Mouse (Mus musculus): ENCODE results near the gene Dusp28.

Gene Dusp28

DNA sequence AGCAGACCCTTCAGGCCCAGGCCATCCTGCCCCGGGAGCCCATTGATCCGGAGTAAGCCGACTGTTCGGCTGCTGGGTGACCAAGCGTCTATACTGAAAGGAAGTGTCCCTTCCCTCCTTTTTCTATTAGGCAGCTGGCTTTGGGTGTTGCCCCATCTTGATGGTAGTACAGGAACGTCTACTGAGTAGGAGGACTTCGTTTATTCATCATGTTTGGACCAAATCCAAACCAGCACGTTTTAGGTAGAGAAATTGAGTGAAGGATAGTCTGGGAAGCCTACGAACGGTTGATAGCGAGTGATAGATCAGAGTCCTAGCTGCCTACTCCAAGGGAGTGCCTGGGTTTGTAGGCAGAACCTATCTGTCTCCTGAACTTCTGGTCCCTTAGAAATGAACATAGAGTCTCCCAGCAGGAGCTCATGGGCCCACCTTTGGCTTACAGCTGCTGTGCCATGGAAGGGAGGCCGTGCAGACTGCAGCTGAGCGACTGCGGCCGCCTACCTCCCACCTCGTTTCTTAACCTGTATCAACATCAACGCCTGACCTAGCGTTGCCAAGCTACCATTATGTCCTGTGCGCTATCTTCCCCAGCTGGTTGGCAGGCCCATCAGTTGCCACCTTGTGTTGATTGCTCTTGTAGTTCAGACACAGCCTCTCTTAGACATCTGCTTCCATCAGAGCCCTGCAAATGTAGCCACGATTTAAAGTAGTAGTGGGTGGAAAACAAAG, 1.0 kb downstream of the Dusp28 start:
- DNase-seq (ENCODE audit: low read depth, low spot score) = no peak

DNA sequence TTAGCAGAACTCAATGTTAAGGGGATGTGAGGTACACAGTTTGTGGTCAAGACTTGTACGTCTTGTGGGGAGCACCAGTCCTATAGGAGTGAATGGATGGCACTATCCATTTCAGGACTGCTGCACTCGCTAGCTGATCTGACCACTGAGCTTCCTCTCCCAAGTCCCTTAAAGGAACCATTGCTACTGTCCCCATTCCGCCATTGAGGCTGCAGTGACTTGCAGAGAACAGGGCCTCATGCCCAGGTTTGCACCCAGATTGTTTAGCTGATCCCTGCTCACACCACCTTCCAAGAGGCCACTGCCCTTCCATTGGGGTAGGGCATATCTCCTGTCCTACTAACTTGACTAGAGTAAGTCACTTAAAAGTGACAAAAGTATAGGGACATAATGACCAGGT, 1.9 kb downstream of the Dusp28 start:
- DNase-seq (ENCODE audit: low read depth, low spot score) = no peak

DNA sequence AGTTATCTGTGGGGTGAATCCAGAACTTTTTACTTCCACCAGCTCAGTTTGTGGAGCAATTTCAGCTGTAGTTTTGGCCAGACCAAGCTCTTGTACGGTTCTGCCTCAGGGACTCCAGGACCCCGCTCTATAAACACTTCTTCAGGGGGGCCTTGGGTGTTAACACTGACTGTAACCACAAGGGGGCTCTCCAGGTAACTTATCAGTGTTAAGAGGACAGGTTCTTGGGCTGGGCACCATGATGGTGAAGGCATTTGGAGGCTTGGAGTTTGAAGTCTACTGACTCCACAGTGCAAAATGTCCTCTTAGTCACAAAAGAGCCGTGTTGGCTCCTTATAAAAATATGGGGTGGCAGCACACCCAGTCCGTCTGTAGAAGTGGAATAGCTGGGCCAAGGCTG, 2.3 kb downstream of the Dusp28 start:
- DNase-seq (ENCODE audit: low read depth, low spot score) = no peak

DNA sequence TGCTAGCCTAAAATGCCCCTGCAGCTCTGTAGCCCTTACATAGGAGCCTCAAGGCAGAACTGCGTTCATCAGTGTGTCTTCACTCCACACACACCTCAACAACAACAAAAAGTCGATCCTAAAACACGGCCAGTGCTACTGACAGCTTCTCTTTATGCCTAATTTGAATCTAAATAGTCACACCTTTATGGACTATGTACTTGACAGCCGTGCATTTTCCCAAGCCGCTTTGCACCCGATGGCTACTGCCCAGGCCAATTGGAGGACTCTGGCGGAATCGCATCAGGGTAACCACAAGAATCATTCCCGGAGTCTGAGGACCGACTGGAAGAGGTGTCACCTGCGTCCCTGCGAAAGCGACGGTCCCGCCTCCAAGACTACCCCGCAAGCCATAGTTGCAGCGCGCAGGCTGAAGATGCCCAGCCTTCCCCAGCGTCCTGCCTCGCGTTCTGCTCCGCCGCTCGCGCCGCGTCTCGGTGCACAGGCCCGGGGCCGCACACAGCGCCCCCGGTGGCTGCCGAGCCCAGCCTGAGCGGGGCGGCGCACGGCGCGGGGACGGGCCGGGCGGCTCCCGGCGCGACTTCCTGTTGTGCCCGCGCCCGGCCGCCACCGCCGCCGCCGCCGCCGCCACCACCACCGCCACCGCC, 3.6 kb downstream of the Dusp28 start, which contains the start of gene Rnpepl1:
Gene Rnpepl1 (plus strand): TSS at position 545 of the 647 bp plus-strand sequence.
- no peak for DNase-seq (ENCODE audit: low read depth, low spot score)

DNA sequence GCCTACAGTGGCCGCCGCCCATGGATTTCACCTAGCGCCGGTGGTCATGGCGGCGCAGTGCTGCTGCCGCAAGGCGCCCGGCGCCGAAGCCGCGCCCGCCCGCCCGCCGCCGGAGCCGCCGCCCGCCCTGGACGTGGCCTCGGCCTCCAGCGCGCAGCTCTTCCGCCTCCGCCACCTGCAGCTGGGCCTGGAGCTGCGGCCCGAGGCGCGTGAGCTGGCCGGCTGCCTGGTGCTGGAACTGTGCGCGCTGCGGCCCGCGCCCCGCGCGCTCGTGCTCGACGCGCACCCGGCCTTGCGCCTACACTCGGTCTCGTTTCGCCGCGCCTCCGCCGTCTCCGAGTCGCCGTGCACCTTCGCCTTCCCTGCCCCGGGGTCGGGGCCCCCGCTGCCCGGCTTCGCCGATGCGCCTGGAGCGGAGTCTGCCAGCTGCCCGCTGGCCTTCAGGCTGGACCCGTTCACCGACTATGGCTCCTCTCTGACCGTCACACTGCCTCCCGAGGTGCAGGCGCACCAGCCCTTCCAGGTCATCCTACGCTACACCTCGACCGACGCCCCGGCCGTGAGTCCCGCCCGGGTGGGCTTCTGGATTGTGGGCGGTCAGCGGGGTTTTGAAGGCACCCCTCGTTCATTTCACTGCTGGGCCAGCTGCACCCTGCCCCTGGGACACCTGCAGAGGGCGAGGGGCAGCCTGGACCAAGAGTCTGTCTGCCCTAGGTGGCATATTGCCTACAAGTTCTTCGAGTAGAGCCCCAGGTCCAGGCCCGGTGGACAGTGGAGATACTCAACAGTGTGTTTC, 4.3 kb downstream of the Dusp28 start:
- DNase-seq (ENCODE audit: low read depth, low spot score) = no peak

DNA sequence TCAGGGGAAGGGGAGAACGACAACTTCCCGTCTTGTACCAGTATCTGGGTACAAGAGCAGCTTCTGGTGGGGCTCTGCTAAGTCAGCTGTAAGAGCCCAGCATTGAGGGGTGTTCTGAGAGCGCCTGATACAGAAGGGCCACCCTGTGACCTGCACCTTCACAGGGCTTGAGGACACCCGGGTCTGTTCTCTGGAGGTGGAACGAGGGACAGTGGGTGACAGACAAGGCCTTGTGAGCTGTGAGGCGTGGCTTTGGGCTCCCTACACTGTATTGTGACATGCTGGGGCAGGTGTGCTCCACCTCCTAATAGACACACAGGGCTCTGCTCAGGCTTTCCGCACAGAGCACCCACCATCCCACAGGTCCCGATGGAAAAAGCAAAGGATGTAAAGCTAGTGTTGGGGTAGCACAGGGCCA, 4.9 kb downstream of the Dusp28 start:
- DNase-seq (ENCODE audit: low read depth, low spot score) = no peak

DNA sequence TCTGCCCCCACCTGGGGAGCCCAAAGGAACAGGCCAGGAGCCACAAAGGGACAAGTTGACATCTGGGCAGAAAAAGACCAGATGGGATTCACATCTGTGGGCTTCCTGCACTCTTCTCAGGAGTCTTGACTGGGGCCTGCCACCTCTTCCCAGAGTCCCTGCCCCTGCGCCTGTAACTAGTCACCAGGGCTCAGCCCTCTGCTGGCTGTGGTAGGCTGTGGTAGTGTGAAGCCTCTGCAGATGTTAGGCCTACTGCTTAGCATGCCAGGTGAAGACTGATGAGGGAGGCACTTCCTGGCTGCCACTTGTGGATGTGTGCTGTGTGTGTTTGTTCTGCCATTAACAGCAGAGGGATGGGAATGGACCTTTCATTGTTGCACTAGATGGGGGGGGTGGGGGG, 5.5 kb downstream of the Dusp28 start:
- no peak for DNase-seq (ENCODE audit: low read depth, low spot score)

DNA sequence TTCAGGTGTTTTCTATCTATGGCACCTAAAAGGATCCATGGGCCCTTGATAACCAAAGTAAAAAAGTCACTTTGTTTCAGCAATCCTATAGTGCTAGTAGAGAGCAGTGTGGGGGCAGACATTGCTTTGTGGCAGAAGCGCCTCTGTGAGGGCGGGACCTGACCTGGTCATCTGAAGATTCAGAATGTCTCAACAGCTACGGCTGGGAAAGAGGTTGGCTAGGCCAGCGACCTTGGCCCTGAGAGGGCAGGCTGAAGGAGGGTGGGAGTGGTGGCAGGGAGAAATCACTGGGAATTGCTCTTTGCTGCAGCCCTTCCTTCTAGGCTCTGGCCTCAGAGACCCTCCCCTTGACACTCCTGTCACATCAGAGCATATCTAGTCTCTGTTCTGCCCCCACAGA, 7.5 kb downstream of the Dusp28 start:
- no peak for DNase-seq (ENCODE audit: low read depth, low spot score)

DNA sequence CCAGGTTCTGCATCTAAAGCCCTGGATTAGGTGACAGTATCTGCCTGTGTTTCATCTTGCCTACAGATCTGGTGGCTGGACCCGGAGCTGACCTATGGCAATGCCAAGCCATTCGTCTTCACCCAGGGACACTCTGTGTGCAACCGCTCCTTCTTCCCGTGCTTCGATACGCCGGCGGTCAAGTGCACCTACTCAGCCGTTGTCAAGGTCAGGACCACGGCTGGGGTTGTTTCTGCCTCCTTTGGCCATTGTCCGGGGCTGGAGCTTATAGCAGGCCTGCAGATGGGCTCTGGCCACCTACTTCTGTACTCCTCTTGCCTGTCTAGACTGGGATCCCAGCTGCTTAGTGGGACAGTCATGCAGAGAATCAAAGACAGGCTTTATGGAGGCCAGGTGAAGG, 8.2 kb downstream of the Dusp28 start:
- DNase-seq (ENCODE audit: low read depth, low spot score) = no peak

DNA sequence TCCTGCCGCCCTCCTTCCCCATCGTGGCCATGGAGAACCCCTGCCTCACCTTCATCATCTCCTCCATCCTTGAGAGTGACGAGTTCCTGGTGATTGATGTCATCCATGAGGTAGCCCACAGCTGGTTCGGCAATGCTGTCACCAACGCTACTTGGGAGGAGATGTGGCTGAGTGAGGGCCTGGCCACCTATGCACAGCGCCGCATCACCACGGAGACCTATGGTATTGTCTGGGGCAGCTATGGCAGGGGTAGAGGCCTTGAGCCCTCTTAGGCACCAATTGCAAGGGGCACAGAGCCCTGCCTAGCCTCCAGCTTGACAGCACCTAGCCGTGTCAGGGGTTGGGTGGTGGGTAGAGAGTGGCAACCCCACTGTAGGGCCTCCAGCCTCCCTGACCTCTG, 9.9 kb downstream of the Dusp28 start:
- no peak for DNase-seq (ENCODE audit: low read depth, low spot score)

DNA sequence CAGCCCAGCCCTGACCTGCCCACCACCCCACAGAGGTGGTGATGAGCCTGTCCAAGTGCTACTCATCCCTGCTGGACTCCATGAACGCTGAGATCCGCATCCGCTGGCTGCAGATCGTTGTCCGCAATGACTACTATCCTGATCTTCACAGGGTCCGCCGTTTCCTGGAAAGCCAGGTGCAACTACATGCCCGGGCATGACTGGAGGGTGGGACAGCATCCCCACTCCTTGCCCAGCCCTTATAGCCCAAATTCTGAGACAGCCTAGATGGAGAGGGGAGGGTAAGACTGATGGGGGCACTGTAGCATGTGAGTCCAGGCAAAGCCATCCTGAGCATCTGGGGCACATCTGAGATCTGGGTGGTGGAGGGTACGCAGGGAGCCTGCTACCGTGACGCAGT, 12.4 kb downstream of the Dusp28 start:
- DNase-seq (ENCODE audit: low read depth, low spot score) = no peak

DNA sequence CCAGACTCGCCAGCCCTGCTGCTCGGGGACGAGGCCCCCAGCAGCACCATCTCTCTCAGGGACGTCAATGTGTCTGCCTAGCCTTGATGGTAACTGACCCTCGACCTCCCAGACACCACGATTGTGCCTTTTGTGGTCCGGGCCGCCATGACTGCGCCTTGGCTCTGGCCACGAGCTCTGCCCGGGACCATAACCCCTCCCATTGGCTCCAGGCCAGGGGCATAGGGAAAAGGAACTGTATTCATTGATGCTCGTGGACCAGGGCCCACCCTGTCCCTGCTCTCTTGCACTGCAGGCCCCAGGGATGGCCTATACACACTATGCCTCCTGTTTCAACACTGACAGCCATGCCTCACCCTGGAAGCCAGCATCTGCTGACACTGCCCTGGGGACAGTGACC, 13.0 kb downstream of the Dusp28 start:
- no peak for DNase-seq (ENCODE audit: low read depth, low spot score)

DNA sequence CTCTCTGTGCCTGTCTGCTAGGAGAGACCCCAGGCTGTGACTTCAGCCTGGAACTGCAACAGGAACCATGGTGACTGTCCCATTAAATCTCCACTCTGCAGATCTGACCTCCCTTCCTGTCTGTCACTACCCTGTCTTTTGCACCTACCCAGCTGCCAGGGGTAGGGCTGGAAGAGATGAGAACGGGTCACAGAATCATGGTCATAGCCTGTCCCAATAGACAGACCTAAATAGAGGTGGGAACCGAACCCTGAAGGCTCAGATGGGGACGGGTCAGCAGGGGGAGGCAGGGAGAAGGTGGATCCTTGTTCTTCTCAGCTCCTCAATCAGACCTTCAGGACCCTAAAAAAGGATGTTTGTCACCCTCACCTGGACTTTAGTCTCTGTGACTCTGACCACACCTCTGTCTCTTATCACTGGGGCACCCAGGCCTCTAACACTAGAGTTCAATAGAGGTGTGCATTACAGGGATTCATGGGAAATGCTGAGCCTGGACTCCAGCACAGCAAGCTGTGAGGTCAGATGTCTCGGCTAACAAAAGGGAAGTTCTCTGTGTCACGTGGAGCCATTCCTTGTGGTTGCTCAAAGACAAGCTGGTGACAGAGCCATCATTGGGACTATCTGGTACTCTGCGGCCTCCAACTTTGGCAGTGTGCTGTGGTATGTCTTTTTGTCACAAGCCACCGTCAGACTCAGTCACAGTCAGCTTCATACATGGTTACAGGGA, 13.9 kb downstream of the Dusp28 start:
- DNase-seq (ENCODE audit: low read depth, low spot score) = no peak

DNA sequence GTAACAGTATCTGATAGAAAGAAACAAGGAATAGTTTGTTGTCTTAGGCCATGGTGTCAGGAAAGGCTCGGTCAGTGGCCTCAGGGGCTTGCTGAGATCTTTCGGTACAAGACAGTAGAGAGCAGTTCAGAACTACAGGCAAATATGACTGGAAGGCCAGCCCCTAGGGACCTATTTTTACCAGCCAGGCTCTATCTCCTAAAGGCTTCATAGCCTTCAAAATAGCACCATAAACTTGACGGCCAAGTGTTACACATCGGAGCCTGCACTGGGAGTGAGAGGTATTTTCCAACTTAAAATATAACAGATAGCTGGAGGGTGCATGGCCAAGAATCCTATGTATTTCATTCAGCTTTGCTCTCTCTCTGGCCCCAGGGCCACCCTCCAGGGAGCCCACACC, 14.7 kb downstream of the Dusp28 start:
- no peak for DNase-seq (ENCODE audit: low read depth, low spot score)

DNA sequence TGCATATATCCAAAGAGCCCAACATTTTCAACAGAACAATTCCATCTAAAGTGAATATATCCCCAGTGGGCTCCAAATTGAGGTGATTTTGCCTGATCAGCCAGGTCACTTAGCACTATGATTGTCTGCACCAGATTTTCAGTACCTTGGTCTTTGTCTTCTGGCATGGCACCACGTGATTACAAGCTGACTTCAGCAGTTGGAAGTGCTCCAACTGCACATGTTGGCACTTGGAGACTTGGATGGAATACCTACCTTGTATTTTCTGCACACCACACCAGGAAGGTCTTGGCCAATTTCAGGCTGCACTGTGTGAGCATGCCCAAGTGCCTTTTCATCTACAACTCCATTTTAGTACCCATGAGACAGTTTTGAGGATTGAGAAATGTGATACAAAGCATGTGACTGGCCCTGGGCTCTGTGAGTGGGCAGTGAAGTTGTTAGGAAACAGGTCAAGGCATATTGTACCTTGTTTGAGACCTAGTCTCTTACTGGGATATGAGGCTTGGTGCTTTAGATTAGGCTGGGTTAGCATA, 23.5 kb downstream of the Dusp28 start:
- no peak for DNase-seq (ENCODE audit: low read depth, low spot score)

DNA sequence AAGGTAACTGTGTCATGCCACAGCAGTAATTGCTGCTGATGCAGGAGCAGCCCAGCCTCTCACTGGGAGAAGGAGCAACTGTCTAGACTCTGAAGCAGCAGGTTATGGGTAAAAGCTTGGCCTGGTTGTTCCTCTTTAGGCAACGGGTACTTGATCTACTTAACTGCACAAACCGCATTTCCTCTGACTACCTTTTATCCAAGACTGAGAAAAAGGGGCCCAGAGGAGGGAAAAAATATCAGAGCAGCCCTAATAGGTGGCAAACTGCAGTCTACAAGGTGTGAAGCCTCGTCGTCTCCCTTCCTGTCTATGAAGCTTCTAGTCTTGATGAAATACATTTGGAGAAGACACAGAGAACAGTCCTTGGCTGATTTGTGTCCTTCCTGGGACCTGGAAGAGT, 26.8 kb downstream of the Dusp28 start:
- DNase-seq (ENCODE audit: low read depth, low spot score) = no peak

DNA sequence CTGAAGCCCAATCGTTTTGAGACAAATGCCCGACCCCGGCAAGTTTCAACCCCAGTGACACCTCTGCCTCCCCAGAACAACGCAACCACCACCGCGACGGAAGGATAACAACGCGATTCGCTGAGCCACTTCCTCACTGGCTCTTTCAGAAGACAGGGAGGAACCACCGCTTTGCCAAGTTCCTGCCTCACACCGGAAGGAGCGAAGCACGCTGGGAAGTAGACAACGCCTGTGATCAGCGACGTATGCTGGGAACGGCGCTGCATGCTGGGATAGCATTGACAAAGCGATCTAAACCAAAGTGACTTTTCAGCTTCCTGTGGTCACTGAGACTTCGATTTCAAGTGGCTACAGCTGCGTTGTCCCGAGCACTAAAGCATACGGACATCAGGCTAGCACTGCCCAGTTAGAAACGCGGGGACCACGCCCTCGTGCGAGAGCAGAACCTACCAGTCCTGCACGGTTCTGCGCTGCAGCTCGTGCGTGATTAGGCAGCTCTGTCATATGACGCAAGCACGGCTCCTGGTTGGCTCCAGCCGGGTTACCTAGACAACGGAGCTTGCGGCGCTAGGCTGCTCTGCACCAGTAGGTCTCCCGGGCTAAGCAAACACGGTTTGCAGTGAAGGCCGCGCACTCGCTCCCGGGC, 27.5 kb downstream of the Dusp28 start, which contains the start of gene Capn10:
Gene Capn10 (plus strand): TSS at position 195 of the 646 bp plus-strand sequence.
- DNase-seq (ENCODE audit: low read depth, low spot score) = peak; percentile 90

DNA sequence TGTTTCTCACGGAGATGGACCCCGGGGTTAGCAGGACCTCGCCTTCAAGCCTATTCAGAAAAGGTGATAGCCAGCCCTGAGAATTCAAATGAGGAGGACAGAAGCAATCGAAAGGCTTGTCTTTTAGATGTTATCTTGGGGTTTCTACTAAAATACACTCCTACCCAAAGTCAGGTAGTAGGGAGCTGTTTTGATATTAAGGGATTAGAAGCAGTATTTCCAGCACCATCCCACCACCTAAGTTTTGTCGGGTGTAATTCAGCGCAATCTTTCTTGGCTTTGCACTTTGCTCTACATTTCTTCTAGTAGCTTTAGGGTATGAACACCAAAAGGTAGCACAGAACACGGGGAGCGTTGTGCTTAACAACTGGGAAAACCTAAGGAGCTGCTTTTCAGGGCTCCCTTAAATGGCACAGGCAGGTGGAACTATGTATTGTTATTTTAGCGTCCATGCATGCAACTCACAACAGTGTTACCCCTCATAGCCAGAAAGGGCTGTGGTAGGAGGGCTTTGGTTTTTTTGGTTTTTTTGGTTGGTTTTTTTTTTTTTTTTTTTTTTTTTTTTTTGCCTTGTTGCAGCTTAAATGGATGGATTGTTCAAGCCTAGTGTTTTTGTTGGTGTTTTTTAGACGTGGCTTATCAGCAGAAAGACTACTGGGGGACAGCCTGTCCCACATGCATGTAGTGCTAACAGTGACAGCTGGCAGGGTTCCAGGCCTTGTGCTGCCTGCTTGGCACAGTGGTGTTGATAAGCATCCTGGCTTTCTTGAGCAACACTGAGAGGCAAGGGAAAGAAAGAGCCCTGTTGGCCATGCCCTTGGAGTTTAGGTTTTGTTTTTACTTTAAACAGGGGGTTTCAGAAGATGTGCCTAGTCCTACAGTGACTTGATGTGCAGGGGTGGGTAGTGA, 28.5 kb downstream of the Dusp28 start:
- DNase-seq (ENCODE audit: low read depth, low spot score) = no peak

DNA sequence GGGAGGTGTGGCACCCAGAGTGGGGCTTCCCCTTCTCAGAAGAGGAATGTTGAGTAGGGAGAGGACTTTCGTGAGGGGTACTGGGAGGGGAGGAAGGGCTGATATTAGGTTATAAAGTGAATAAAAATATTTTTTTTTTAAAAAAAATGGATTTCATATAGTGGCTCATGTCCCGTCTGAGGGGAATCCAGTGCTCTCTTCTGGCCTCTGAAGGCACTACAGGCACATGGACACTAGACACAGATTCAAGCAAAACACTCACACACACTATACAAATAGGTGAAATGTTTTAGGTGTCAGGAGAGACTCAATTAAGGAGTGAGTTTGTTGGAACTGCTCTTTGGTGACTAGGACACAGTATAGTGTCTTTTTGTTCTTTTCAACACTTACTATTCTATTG, 29.2 kb downstream of the Dusp28 start:
- DNase-seq (ENCODE audit: low read depth, low spot score) = no peak

DNA sequence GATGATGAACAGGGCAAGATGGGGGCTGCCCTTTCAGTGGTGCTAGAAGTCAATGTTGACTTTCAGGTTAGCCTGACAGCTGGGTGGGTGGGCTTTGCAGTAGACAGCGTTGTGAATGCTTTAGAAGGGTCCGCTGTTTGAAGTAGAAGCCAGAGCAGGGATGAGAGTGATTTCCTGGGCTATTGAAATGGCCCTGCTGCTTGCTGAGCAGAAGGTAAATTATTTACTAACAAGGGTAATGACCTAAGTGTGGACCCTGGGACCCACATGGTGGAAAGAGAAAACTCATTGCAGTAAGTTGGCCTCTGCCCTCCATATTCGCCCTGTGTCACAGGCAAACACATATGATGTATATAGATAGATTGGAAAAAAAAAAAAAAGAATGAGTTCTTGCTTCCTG, 29.7 kb downstream of the Dusp28 start:
- no peak for DNase-seq (ENCODE audit: low read depth, low spot score)

Measured in WW6 (cell line).